Comparison of ENCODE assay signal across 8 mouse cellular contexts in the genomic region with DNA sequence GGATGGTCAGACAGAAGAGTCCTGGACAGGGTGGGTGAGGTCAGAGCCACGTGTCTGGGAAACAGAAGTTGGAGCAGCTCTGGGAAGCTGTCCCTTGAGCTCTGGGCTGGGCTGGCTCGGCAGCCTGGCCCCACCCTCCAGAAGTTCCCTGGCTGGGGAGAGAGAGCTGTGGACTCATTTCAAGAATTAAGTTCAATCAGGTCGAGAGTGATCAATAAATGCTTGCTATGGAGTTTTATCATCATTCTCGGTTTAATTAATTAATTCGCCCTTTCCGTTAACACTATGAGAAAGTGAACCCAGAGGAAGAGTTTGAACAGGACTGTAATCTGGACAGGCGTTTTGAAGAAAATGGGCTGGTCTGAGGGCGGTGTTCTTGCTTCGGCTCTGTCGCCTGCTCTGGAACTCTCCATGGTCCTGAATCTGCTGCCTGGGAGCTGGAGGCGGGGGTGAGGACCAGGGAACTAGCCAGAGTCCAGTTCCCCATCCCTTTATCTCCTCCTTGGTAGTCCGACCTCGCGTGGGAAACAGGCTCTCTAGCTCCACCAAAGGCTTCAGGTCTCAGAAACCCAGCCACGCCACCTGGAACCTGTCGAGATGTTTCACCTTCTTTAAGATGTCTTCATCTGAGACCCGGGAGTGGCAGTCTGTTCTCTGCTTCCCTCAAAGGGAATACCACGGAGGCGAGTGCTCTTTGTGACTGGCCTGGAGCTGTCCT. TPM values are rescaled to one million over a fixed set of nuclear protein-coding genes. Genes with fewer than 3 reads are reported as not detected.
DNase-seq lines count a peak whose midpoint lies in the region; ATAC-seq lines count a peak whose summit lies in the region.

No protein-coding gene starts in this region.

- ATAC-seq in cerebellum, adult (ENCODE audit: insufficient number of reproducible peaks, low FRiP score, low TSS enrichment) = no peak
- no peak for ATAC-seq in forebrain, embryonic 15.5 days (replicated peaks)
- ATAC-seq in kidney, embryonic 16.5 days (ENCODE audit: low FRiP score, low TSS enrichment) = peak; percentile 31; the same call in 1 of the 2 replicates
- ATAC-seq in midbrain, embryonic 12.5 days (ENCODE audit: low FRiP score, low read depth) = no peak

- peak; percentile 32 for DNase-seq in cerebellum, adult 11 months
- peak; percentile 35 to 36 for DNase-seq in CD8-positive naive resting alpha-beta T cell, adult 2 months (ENCODE audit: low read depth in 2 of 2, low spot score in 2 of 2)
- peak; percentile 57 for DNase-seq in c-Kit-positive CD71-negative TER-119-negative erythroid progenitor cells, embryonic 14.5 days (ENCODE audit: low read depth)
- DNase-seq in testis, postnatal 10 days (ENCODE audit: low spot score) = peak; percentile 88

- H3K4me1 ChIP-seq in forebrain, embryonic 15.5 days = peaks cover 56% of the 10 kb centered on the region
- H3K4me1 ChIP-seq in kidney, embryonic 16.5 days (ENCODE audit: insufficient read depth, low read length) = peaks cover 26% of the 10 kb centered on the region
- H3K4me1 ChIP-seq in midbrain, embryonic 12.5 days = peaks cover 50% of the 10 kb centered on the region

- peak overlapping the region; percentile 61 for H3K4me2 ChIP-seq in forebrain, embryonic 15.5 days (replicated peaks)
- H3K4me2 ChIP-seq in kidney, embryonic 16.5 days (replicated peaks; ENCODE audit: low read depth, low read length) = no peak overlapping the region
- peak overlapping the region; percentile 79 for H3K4me2 ChIP-seq in midbrain, embryonic 12.5 days (replicated peaks)

- H3K9ac ChIP-seq in forebrain, embryonic 15.5 days (replicated peaks) = peak overlapping the region; percentile 93
- no peak overlapping the region for H3K9ac ChIP-seq in kidney, embryonic 16.5 days (replicated peaks; ENCODE audit: low read length)
- peak overlapping the region; percentile 88 for H3K9ac ChIP-seq in midbrain, embryonic 12.5 days (replicated peaks)

- peak overlapping the region; percentile 94 for H3K27ac ChIP-seq in forebrain, embryonic 15.5 days (replicated peaks)
- H3K27ac ChIP-seq in kidney, embryonic 16.5 days (ENCODE audit: low read length) = no peak overlapping the region
- peak overlapping the region; percentile 96 for H3K27ac ChIP-seq in midbrain, embryonic 12.5 days (replicated peaks)

- WGBS in forebrain, embryonic 15.5 days = 1% methylated on average over 19 of the region's 19 CpGs
- 1% methylated on average over 19 of the region's 19 CpGs for WGBS in kidney, embryonic 16.5 days
- WGBS in midbrain, embryonic 12.5 days = 3% methylated on average over 19 of the region's 19 CpGs

- H3K27me3 ChIP-seq in forebrain, embryonic 15.5 days = peaks cover 30% of the 10 kb centered on the region
- H3K27me3 ChIP-seq in kidney, embryonic 16.5 days (ENCODE audit: insufficient read depth, low read length) = peaks cover 78% of the 10 kb centered on the region
- peaks cover 57% of the 10 kb centered on the region for H3K27me3 ChIP-seq in midbrain, embryonic 12.5 days

- no peaks in the 10 kb centered on the region for H3K36me3 ChIP-seq in forebrain, embryonic 15.5 days
- no peaks in the 10 kb centered on the region for H3K36me3 ChIP-seq in kidney, embryonic 16.5 days (ENCODE audit: insufficient read depth, low read length)
- no peaks in the 10 kb centered on the region for H3K36me3 ChIP-seq in midbrain, embryonic 12.5 days

- peak overlapping the region; percentile 78 for H3K4me3 ChIP-seq in forebrain, embryonic 15.5 days
- H3K4me3 ChIP-seq in kidney, embryonic 16.5 days (ENCODE audit: low read length) = no peak overlapping the region
- H3K4me3 ChIP-seq in midbrain, embryonic 12.5 days = peak overlapping the region; percentile 82

- no peaks in the 10 kb centered on the region for H3K9me3 ChIP-seq in forebrain, embryonic 15.5 days
- no peaks in the 10 kb centered on the region for H3K9me3 ChIP-seq in kidney, embryonic 16.5 days (ENCODE audit: low read length)
- H3K9me3 ChIP-seq in midbrain, embryonic 12.5 days = no peaks in the 10 kb centered on the region

RNA-seq across cellular contexts. Expression of a gene that starts 1.6 kb away (rescaled TPM):
- 790 and 813 TPM in 2 replicates for polyA plus RNA-seq in forebrain, embryonic 15.5 days (2015; fragmentation: Nextera tagmentation; extraction: Ambion mirVana)
- 9.8 and 12.9 TPM in 2 replicates for polyA plus RNA-seq in kidney, embryonic 16.5 days (2015; fragmentation: Nextera tagmentation; extraction: Ambion mirVana)
- 404 and 454 TPM in 2 replicates for polyA plus RNA-seq in midbrain, embryonic 12.5 days (2016; fragmentation: Nextera tagmentation; extraction: Ambion mirVana)

Comparison
In these comparisons a context has a peak if more than half of its experiments do, and no peak if none do; other contexts are left out.
1. DNase-seq: peak in every context shown above with its lines; median percentile 88 in testis, postnatal 10 days; 57 in c-Kit-positive CD71-negative TER-119-negative erythroid progenitor cells, embryonic 14.5 days; 36 in CD8-positive naive resting alpha-beta T cell, adult 2 months; 32 in cerebellum, adult 11 months.
2. RNA of a gene that starts 1.6 kb away (polyA plus RNA-seq): 790 to 813 TPM in forebrain, embryonic 15.5 days and 404 to 454 TPM in midbrain, embryonic 12.5 days; 9.8 to 12.9 TPM in kidney, embryonic 16.5 days; every median in the first group is over 10 times any median in the second.